Mouse (Mus musculus): ENCODE measurements around the gene Slc10a2.

DNA sequence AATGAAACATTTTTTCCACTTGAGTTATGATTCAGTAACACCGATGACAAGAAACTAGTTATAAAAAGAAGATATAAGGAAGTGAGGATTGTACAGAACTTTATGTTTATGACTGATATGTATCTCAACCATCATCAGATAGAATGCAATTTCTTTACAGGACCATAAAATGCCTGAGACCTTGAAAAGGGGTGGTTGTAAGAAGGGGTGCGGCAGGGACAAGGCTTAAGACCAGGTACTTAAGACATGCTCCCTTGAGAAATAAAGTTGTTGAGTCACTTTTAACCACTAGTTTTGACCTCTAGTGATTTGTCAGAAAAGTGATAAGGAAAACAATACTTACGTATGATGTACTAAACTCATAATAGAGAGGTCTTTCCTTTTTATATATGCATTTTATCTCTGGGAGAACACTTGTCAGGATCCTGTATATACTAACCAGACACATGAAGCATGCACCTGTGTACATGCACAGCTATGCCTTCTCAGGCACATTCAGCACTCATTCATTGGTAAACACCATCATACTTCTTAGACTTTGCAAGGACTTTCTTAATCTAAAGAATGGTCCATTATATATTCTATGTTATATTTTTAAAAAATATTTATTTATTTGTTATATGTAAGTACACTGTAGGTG, 31.4 kb downstream of the Slc10a2 start:
- TF ChIP-seq CTCF (IDR thresholded peaks at IDR 0.05; ENCODE audit: low read depth) (no peak), EP300 (IDR thresholded peaks at IDR 0.05; ENCODE audit: low read depth) (no peak)

Data from liver, embryonic 14.5 days (tissue).